Mouse (Mus musculus): Measurements from ENCODE around the gene Pkd1l1. TPM values are rescaled to one million over a fixed set of nuclear protein-coding genes. Genes with fewer than 3 reads are reported as not detected.

Gene Pkd1l1
- polyA plus RNA-seq, 1 experiment from 2014 or later, result 0.31 TPM

DNA sequence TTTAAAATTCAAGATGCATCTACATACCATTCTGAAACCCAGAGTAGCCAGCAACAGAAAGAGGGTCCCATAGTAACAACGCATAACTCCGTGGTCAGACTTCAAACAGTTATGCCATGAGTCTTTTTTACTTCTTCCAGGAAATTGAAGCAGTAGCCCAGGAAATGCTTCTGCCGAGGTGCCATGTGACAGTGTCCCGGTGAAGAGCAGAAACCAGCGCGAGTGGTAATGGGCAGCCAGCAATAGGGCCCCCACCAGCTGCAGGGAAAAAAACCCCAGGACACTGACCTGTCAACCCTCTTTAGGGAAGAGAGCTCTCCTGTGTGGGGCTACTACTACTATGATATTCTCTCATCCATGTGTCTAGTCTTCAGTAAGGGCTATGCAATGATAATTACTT, 136.9 kb downstream of the Pkd1l1 start:
- H3K27ac ChIP-seq, result no peak overlapping the region

DNA sequence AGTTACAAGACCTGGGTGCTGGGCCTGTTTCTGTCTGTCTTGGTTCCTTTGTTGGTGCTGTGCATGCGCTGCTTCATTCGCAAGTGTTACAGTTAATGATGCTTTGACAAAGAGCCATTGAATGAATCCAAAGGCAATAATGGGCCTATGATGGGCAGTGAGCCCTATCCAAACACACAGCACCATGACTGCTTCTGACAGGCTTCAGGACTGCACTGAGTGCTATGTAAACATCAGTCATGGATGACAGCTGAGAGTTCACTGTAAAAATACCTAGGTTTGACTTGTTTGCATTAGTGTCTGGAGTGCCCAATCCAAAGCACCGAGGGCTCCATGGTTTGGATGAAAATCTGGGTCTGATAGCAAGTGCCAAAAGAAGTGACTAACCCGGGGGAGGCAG, 138.9 kb downstream of the Pkd1l1 start:
- WGBS, result 91% methylated on average over 4 of the region's 4 CpGs
- no peak for ATAC-seq (ENCODE audit: low FRiP score)
- no peaks in the 10 kb centered on the region for H3K9me3 ChIP-seq (ENCODE audit: control insufficient read depth, low read length)
- DNase-seq (ENCODE audit: low spot score), result no peak
- H3K9ac ChIP-seq, result no peak overlapping the region
- H3K4me3 ChIP-seq (replicated peaks; ENCODE audit: low read length), result no peak overlapping the region
- no peak overlapping the region for H3K27ac ChIP-seq
- H3K4me2 ChIP-seq (replicated peaks), result no peak overlapping the region
- no peaks in the 10 kb centered on the region for H3K4me1 ChIP-seq (replicated peaks; ENCODE audit: control insufficient read depth, insufficient read depth, low read length)
- H3K27me3 ChIP-seq (ENCODE audit: control insufficient read depth, insufficient read depth, low read length), result no peaks in the 10 kb centered on the region
- H3K36me3 ChIP-seq (replicated peaks; ENCODE audit: control insufficient read depth, insufficient read depth), result no peaks in the 10 kb centered on the region

More for the DNA sequence above, 136.9 kb downstream of the Pkd1l1 start:
- no peaks in the 10 kb centered on the region for H3K27me3 ChIP-seq (ENCODE audit: control insufficient read depth, insufficient read depth, low read length)
- no peak overlapping the region for H3K4me2 ChIP-seq (replicated peaks)
- no peaks in the 10 kb centered on the region for H3K4me1 ChIP-seq (replicated peaks; ENCODE audit: control insufficient read depth, insufficient read depth, low read length)
- no peaks in the 10 kb centered on the region for H3K36me3 ChIP-seq (replicated peaks; ENCODE audit: control insufficient read depth, insufficient read depth)
- H3K4me3 ChIP-seq (replicated peaks; ENCODE audit: low read length), result no peak overlapping the region
- DNase-seq (ENCODE audit: low spot score) (no peak), ATAC-seq (ENCODE audit: low FRiP score) (no peak)
- H3K9ac ChIP-seq, result no peak overlapping the region
- H3K9me3 ChIP-seq (ENCODE audit: control insufficient read depth, low read length), result no peaks in the 10 kb centered on the region
- 95% methylated on average over 6 of the region's 6 CpGs for WGBS

DNA sequence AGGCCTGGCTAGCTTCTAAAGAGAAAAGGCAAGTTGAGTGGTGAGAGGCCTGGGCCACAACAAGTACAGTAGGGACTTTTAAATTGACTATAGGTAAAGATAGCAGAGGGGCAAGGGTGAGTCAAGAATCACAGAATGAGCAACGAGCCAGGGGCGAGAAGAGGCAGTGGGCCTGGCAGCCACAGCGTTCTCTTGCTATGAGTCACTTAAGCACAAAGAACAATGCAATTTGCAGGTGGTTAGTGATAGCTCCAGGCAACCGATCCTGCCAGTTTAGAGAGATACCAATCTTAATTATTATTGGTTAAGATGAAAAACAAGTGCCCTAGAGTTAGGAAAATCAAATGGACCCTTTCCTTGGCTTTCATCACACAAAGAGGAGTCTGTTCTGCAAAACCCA, 142.5 kb downstream of the Pkd1l1 start:
- no peaks in the 10 kb centered on the region for H3K9me3 ChIP-seq (ENCODE audit: control insufficient read depth, low read length)
- ATAC-seq (ENCODE audit: low FRiP score), result no peak
- DNase-seq (ENCODE audit: low spot score), result no peak

DNA sequence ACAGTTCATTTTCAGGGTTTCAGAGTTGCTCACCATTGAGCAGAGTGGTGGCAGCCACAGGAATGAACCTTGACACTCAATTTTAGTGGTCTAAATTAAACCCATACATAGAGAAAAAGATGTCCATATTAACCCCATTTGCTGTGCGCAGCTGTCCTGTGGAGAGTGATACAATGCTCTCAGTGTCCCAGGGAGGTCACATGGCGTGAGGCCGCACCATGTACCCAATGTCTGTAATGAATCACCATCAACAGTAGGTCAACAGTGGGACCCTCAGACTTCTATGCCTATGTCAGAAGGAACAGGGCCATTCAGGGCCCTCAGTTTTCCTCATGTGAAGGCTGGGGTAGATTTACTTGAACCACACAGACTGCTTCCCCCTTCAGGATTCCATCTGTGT, 143.5 kb downstream of the Pkd1l1 start:
- 81% methylated on average over 3 of the region's 3 CpGs for WGBS
- Histone ChIP-seq H3K27me3 (ENCODE audit: control insufficient read depth, insufficient read depth, low read length) (no peaks in the 10 kb centered on the region), H3K36me3 (replicated peaks; ENCODE audit: control insufficient read depth, insufficient read depth) (no peaks in the 10 kb centered on the region), H3K27ac (no peak overlapping the region), H3K4me3 (replicated peaks; ENCODE audit: low read length) (no peak overlapping the region), H3K4me1 (replicated peaks; ENCODE audit: control insufficient read depth, insufficient read depth, low read length) (no peaks in the 10 kb centered on the region), H3K4me2 (replicated peaks) (no peak overlapping the region), H3K9ac (no peak overlapping the region), H3K9me3 (ENCODE audit: control insufficient read depth, low read length) (no peaks in the 10 kb centered on the region)
- DNase-seq (ENCODE audit: low spot score) (no peak), ATAC-seq (ENCODE audit: low FRiP score) (no peak)

More for the DNA sequence above, 142.5 kb downstream of the Pkd1l1 start:
- no peak overlapping the region for H3K4me2 ChIP-seq (replicated peaks)
- WGBS, result 81% methylated on average over 4 of the region's 4 CpGs
- no peaks in the 10 kb centered on the region for H3K36me3 ChIP-seq (replicated peaks; ENCODE audit: control insufficient read depth, insufficient read depth)
- no peak overlapping the region for H3K9ac ChIP-seq
- H3K4me3 ChIP-seq (replicated peaks; ENCODE audit: low read length), result no peak overlapping the region
- H3K4me1 ChIP-seq (replicated peaks; ENCODE audit: control insufficient read depth, insufficient read depth, low read length), result no peaks in the 10 kb centered on the region
- H3K27ac ChIP-seq, result no peak overlapping the region
- no peaks in the 10 kb centered on the region for H3K27me3 ChIP-seq (ENCODE audit: control insufficient read depth, insufficient read depth, low read length)

DNA sequence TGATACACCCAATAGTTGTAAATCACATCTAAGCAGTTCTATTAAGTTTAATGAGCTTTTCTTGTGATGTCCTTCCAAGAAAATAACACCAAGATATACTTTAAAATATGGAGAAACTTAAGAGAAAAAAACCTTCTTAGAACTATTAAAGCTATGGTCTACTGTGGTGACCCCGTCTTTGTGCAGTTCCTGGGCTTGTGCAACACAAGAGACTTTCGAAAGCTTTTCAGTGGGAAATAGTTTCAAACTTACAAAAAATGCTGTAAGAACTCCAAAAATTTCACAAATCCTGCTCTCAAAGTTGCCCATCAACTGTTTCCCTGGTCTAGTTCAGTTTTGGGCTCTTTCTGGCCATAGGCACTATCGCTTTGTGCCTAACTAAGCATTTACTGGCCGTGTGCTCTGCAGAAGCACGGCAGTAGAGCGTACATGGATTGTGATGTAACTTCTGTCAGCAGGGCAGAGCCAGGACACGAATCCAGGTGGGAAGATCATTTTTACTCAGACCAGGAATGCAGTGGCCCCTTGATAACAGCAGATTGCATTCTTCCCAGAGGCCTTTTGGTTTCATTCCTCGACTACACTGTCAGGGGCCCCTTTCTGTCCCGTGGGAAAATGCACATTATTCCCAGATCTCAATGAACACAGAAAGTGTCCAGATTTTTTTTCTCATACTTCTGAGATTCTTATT, 144.1 kb downstream of the Pkd1l1 start:
- Histone ChIP-seq H3K4me1 (replicated peaks; ENCODE audit: control insufficient read depth, insufficient read depth, low read length) (no peaks in the 10 kb centered on the region), H3K9ac (no peak overlapping the region), H3K27ac (no peak overlapping the region), H3K27me3 (ENCODE audit: control insufficient read depth, insufficient read depth, low read length) (no peaks in the 10 kb centered on the region), H3K4me2 (replicated peaks) (no peak overlapping the region), H3K9me3 (ENCODE audit: control insufficient read depth, low read length) (no peaks in the 10 kb centered on the region), H3K4me3 (replicated peaks; ENCODE audit: low read length) (no peak overlapping the region), H3K36me3 (replicated peaks; ENCODE audit: control insufficient read depth, insufficient read depth) (no peaks in the 10 kb centered on the region)
- no peak for DNase-seq (ENCODE audit: low spot score)
- ATAC-seq (ENCODE audit: low FRiP score), result no peak
- 87% methylated on average over 9 of the region's 9 CpGs for WGBS

DNA sequence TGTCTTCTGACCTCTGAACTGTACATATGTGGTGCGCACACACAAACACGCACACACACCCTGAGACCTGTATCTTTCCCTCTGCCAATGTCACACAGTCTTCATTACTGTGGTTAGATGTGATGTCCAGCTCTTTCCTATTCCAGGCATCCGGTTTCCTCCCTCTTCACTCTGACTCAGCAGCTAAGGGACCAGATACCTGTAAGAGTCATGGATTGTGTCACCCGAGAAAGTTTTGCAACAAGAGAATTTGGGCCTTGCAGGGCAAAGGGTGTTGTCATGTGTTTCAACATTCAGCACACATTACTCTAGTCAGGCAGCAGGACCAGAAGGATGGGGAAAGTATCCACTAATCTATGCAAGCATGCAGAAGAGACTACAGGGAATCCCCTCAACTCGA, 146.5 kb downstream of the Pkd1l1 start:
- 85% methylated on average over 5 of the region's 5 CpGs for WGBS
- ATAC-seq (ENCODE audit: low FRiP score) (no peak), DNase-seq (ENCODE audit: low spot score) (no peak)
- no peak overlapping the region for H3K4me2 ChIP-seq (replicated peaks)
- no peaks in the 10 kb centered on the region for H3K9me3 ChIP-seq (ENCODE audit: control insufficient read depth, low read length)
- H3K4me1 ChIP-seq (replicated peaks; ENCODE audit: control insufficient read depth, insufficient read depth, low read length), result no peaks in the 10 kb centered on the region
- no peaks in the 10 kb centered on the region for H3K27me3 ChIP-seq (ENCODE audit: control insufficient read depth, insufficient read depth, low read length)
- no peak overlapping the region for H3K4me3 ChIP-seq (replicated peaks; ENCODE audit: low read length)
- no peak overlapping the region for H3K27ac ChIP-seq
- no peaks in the 10 kb centered on the region for H3K36me3 ChIP-seq (replicated peaks; ENCODE audit: control insufficient read depth, insufficient read depth)
- no peak overlapping the region for H3K9ac ChIP-seq

DNA sequence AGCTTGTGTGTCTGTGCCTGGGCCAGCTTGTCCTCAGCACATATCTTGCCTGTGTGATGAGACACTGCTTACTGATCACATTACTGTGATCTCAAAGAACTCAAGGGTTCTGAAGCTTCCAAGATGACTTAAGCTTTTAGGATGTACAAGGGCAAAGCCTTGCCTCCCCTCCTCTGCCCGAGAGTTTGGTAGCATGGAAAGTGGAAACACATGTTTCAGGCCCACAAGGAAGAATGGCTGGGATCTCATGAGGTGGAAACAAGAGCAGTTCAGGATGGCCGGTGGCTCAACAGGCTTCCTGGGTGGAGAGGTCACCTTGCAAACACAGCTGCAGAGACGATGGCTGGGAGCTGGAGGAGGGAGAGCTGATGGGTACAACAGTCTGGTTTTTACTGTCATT, 147.0 kb downstream of the Pkd1l1 start:
- no peak for ATAC-seq (ENCODE audit: low FRiP score)
- WGBS, result 83% methylated on average over 3 of the region's 3 CpGs
- H3K27me3 ChIP-seq (ENCODE audit: control insufficient read depth, insufficient read depth, low read length), result no peaks in the 10 kb centered on the region
- H3K4me3 ChIP-seq (replicated peaks; ENCODE audit: low read length), result no peak overlapping the region
- no peak overlapping the region for H3K4me2 ChIP-seq (replicated peaks)
- no peak overlapping the region for H3K9ac ChIP-seq
- no peaks in the 10 kb centered on the region for H3K36me3 ChIP-seq (replicated peaks; ENCODE audit: control insufficient read depth, insufficient read depth)
- no peak overlapping the region for H3K27ac ChIP-seq
- DNase-seq (ENCODE audit: low spot score), result no peak
- H3K9me3 ChIP-seq (ENCODE audit: control insufficient read depth, low read length), result no peaks in the 10 kb centered on the region
- no peaks in the 10 kb centered on the region for H3K4me1 ChIP-seq (replicated peaks; ENCODE audit: control insufficient read depth, insufficient read depth, low read length)

DNA sequence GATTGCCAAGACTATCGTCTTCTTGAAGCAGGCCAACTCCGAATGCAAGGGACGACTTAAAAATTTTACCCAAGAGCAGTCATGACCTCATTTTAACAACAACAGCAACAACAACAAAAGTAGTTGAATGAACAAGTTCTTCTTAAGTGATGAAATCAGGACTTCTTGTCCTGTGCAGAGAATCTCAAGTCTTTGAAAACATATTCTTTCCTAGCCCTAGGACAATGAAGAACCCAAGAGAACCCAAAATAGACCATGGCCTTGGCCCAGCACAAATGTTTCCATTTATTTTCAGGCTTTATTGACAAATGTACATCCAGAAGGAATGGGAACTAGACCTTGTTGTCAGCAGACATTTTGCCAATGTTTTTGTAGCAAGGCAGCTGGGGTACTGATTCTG, 147.7 kb downstream of the Pkd1l1 start:
- Histone ChIP-seq H3K9me3 (ENCODE audit: control insufficient read depth, low read length) (no peaks in the 10 kb centered on the region), H3K9ac (no peak overlapping the region), H3K27me3 (ENCODE audit: control insufficient read depth, insufficient read depth, low read length) (no peaks in the 10 kb centered on the region), H3K4me2 (replicated peaks) (no peak overlapping the region), H3K36me3 (replicated peaks; ENCODE audit: control insufficient read depth, insufficient read depth) (no peaks in the 10 kb centered on the region), H3K4me3 (replicated peaks; ENCODE audit: low read length) (no peak overlapping the region), H3K4me1 (replicated peaks; ENCODE audit: control insufficient read depth, insufficient read depth, low read length) (no peaks in the 10 kb centered on the region), H3K27ac (no peak overlapping the region)
- ATAC-seq (ENCODE audit: low FRiP score), result no peak
- WGBS, result 92% methylated on average over 3 of the region's 3 CpGs
- no peak for DNase-seq (ENCODE audit: low spot score)

DNA sequence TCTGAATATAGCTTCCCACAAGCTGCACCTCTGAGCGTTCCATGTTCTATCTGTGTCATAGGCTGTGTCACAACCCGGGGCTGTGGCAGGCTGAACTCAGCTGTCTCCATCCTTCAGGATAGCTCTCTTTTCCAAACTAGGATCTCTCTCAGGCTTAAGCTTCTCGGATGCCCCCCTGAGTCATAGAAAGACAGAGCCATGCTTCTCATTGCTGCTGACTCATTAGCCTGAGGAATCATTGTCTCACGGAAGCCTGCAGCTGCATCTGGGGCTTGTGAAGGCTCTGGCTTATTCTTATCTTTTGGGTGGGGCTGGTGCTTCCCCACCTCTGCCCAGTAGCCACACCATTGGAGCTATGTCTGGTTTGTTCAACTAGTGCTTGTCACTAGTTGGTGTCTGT, 151.7 kb downstream of the Pkd1l1 start:
- Histone ChIP-seq H3K4me3 (replicated peaks; ENCODE audit: low read length) (no peak overlapping the region), H3K9ac (no peak overlapping the region), H3K4me1 (replicated peaks; ENCODE audit: control insufficient read depth, insufficient read depth, low read length) (no peaks in the 10 kb centered on the region), H3K27me3 (ENCODE audit: control insufficient read depth, insufficient read depth, low read length) (no peaks in the 10 kb centered on the region), H3K9me3 (ENCODE audit: control insufficient read depth, low read length) (no peaks in the 10 kb centered on the region), H3K4me2 (replicated peaks) (no peak overlapping the region), H3K36me3 (replicated peaks; ENCODE audit: control insufficient read depth, insufficient read depth) (no peaks in the 10 kb centered on the region), H3K27ac (no peak overlapping the region)
- DNase-seq (ENCODE audit: low spot score) (no peak), ATAC-seq (ENCODE audit: low FRiP score) (no peak)
- 85% methylated on average over 4 of the region's 4 CpGs for WGBS

DNA sequence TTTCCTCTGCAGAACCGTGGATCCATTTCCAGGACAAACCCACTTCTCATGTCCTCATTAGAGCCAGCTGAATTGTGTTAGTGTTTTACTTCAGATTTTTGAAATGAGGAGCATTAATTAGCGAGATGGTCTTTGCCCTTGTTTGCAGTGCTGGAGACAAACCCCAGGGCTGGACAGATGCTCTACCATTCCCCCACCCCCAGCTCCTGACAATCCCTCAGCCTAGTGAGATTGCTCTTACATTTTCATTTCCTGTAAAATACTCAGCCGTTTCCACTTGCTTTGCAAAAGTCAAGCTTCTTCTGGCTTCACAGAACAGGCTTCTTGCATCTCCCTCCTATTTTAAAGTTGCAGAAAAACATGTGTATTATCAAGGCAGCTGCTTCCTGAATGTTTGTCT, 155.7 kb downstream of the Pkd1l1 start:
- Histone ChIP-seq H3K9me3 (ENCODE audit: control insufficient read depth, low read length) (no peaks in the 10 kb centered on the region), H3K4me1 (replicated peaks; ENCODE audit: control insufficient read depth, insufficient read depth, low read length) (no peaks in the 10 kb centered on the region), H3K36me3 (replicated peaks; ENCODE audit: control insufficient read depth, insufficient read depth) (no peaks in the 10 kb centered on the region), H3K4me2 (replicated peaks) (no peak overlapping the region), H3K27ac (no peak overlapping the region), H3K9ac (no peak overlapping the region), H3K27me3 (ENCODE audit: control insufficient read depth, insufficient read depth, low read length) (no peaks in the 10 kb centered on the region), H3K4me3 (replicated peaks; ENCODE audit: low read length) (no peak overlapping the region)
- DNase-seq (ENCODE audit: low spot score), result no peak
- ATAC-seq (ENCODE audit: low FRiP score), result no peak
- WGBS, result 71% methylated on average over 3 of the region's 3 CpGs

Measured in hindbrain, embryonic 14.5 days (tissue).